Mouse (Mus musculus) natural killer cell, adult 2 months (primary cell): ENCODE measurements at regions not wholly inside any gene's neighbourhood (a gene's known extent, or its start where the extent isn't known, plus 50 kb on each side); places are given as distances from the start of the nearest gene placed in this dataset.

ENCODE experiments used
- DNase-seq, 2 experiments: peaks; one replicate each; pipeline ENCODE4 v3.0.0; 2022; ENCODE audit warnings: low spot score in 2 of 2

GRCm38 (mm10) chr11:51911481-51911880 lies 54.0 kb upstream of the Jade2 start:
- no peak for DNase-seq

GRCm38 (mm10) chr11:51915656-51916032 lies 51.8 kb upstream of the Cdkn2aipnl start:
- peak; percentile 38 to 64 for DNase-seq

- DNase-seq = peak; percentile 54 to 55
Measured at GRCm38 (mm10) chr11:51916033-51916929, 51.2 kb upstream of the Cdkn2aipnl start.
